Mouse (Mus musculus): Measurements from ENCODE around the gene Gm11127.

DNA sequence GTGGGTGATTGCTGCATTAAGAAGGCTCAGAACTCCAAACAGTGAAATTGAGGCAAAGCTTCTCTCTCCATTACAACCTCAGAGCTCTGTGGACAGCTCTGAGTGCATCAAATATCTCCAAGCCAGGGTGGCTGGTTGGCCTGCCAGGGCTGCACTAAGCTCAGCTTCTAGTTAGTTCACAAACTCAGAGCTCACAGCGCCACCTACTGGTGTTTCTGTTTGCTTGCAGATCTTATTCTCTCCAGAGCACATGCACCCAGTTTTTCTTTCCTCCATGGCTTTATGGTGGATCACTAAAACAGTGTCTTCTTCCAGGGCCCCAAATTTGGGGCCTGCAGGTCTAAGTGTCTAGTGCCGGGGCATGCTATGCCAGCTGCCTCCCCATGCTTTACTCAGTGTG lies 2.7 kb upstream of the Gm11127 start:
- peak; percentile 81 for TF ChIP-seq CTCF (IDR thresholded peaks at IDR 0.05; ENCODE audit: low read depth)
- TF ChIP-seq EP300 (IDR thresholded peaks at IDR 0.05; ENCODE audit: low read depth), result no peak

Data from liver, embryonic 14.5 days (tissue).